Mouse (Mus musculus) hindbrain, embryonic 12.5 days (tissue): ENCODE measurements around the gene Scrn3. TPM values are rescaled to one million over a fixed set of nuclear protein-coding genes. Genes with fewer than 3 reads are reported as not detected.

Experiments used
- ATAC-seq: fragments of 200-750 bp; cut with Nextera tagmentation; 2 replicates; pipeline ENCODE4 v1.8.0; 2017; ENCODE audit warnings: moderate TSS enrichment; ENCODE audit not compliant: low FRiP score
- H3K27ac ChIP-seq: fragments of 300-500 bp; sonication (generic); 2 replicates; pipeline ENCODE4 v1.5.1; 2016; ENCODE audit warnings: mild to moderate bottlenecking
- H3K27me3 ChIP-seq: fragments of 300-500 bp; sonication (generic); 2 replicates; pipeline ENCODE4 v1.6.1; 2016; ENCODE audit warnings: mild to moderate bottlenecking
- H3K36me3 ChIP-seq: fragments of 300-500 bp; sonication (generic); 2 replicates; pipeline ENCODE4 v1.6.1; 2016; ENCODE audit warnings: mild to moderate bottlenecking
- H3K4me1 ChIP-seq: fragments of 300-500 bp; sonication (generic); 2 replicates; pipeline ENCODE4 v1.6.1; 2016
- H3K4me2 ChIP-seq: fragments of 300-500 bp; sonication (generic); replicated peaks from 2 replicates; pipeline ENCODE4 v1.6.1; 2016; ENCODE audit warnings: mild to moderate bottlenecking
- H3K4me3 ChIP-seq: fragments of 300-500 bp; sonication (generic); 2 replicates; pipeline ENCODE4 v1.5.1; 2016; ENCODE audit warnings: mild to moderate bottlenecking
- H3K9ac ChIP-seq: fragments of 300-500 bp; sonication (generic); 2 replicates; pipeline ENCODE4 v1.6.1; 2016; ENCODE audit warnings: mild to moderate bottlenecking, moderate library complexity
- H3K9me3 ChIP-seq: fragments of 300-500 bp; sonication (generic); replicated peaks from 2 replicates; pipeline ENCODE4 v1.6.1; 2016; ENCODE audit warnings: mild to moderate bottlenecking
- WGBS: fragments of 180-500 bp; shearing (Covaris S2); methylation state at CpG from one replicate; pipeline ENCODE4 v1.1.7; 2016; 5-methylcytosine and 5-hydroxymethylcytosine counted together
- polyA plus RNA-seq: library from polyadenylated mRNA; unstranded; fragments of >200 nt; fragmentation: Nextera tagmentation; extraction: Ambion mirVana; gene quantifications from 2 replicates; pipeline ENCODE4 v1.2.1, GENCODE M21; 2016

The Scrn3 gene
- polyA plus RNA-seq, 1 experiment from 2014 or later = 13.2 TPM

DNA sequence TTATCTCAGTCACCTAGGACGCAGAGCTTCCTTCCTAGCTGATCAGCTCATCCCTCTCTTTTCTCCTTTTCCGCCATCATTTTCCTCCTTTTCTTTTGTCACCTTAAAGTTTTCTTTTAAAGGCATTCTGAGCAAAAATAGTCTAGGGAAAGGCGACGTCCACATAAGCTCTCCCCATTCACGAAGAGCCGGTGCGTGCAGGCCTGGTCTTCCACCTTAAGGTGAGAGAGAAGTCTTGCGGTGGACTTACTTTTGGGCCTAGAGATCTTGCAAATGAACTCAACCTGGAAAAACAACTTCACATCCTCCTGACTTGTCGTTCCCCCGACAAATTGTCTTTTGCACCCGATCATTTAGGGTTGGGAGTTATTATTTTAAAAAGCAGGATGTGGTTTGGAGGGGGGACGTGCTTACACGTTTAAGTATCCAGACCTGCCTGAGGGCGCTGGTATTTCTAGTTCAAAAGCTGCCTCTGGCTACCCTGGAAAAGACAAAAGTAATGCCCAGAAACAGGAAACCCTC, 42.3 kb upstream of the Scrn3 start:
- ATAC-seq = no peak
- Histone ChIP-seq H3K27ac (no peak overlapping the region), H3K9ac (no peak overlapping the region), H3K4me2 (peak overlapping the region; percentile 67), H3K36me3 (no peaks in the 10 kb centered on the region), H3K4me1 (peaks cover 44% of the 10 kb centered on the region), H3K9me3 (no peaks in the 10 kb centered on the region), H3K27me3 (peaks cover 85% of the 10 kb centered on the region), H3K4me3 (0 out of 2 replicates have a peak overlapping the region, but pooled peaks have one; percentile 3)
- 1% methylated on average over 14 of the region's 14 CpGs for WGBS

DNA sequence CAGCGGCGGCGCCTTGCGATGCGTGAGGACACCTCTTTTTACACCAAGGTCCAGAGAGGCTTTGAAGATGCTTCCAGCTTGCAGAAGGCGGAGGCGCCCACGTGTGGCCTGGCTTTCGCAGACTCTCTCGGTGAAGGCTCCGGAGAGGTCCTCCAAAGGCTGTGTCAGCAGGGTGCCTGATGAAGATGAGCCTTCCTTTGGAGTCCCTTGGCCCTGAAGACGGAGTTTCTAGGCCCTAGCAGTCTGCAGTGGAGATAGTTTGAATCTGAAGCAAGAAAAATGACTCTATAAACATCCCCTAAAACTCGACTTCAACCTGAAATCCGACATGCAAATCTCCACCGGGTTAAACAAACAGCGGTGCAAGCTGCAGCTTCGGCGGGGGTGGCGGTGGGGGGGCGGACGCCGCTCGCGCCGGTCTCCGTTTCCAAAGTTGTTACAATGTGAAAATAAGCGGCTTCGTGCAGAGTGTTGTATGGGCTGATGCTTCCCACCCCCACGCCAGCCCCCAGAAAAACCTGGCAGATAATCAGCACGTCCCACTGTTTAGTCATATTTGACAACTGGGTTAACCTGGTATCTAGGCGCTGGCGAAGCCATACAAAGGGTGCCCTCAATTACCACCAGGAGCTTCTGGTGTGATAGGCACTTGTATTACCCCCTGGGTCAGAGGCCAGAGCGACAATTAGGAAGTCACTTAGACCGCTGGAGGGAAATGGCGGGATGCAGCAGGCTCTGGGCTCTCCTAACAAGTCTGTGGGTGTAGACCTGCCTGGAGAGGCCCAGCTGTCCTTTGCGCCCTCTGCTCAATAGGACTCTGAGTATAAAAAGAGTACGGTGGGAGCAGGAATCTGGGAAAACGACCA, 41.6 kb upstream of the Scrn3 start:
- Histone ChIP-seq H3K4me3 (peak overlapping the region; percentile 3; the same call in 1 of the 2 replicates), H3K9me3 (no peaks in the 10 kb centered on the region), H3K4me1 (peaks cover 44% of the 10 kb centered on the region), H3K27me3 (peaks cover 78% of the 10 kb centered on the region), H3K9ac (no peak overlapping the region), H3K27ac (no peak overlapping the region), H3K36me3 (no peaks in the 10 kb centered on the region), H3K4me2 (peak overlapping the region; percentile 67)
- ATAC-seq = peak; percentile 38; the same call in 1 of the 2 replicates
- under 1% methylated on average over 38 of the region's 38 CpGs for WGBS

DNA sequence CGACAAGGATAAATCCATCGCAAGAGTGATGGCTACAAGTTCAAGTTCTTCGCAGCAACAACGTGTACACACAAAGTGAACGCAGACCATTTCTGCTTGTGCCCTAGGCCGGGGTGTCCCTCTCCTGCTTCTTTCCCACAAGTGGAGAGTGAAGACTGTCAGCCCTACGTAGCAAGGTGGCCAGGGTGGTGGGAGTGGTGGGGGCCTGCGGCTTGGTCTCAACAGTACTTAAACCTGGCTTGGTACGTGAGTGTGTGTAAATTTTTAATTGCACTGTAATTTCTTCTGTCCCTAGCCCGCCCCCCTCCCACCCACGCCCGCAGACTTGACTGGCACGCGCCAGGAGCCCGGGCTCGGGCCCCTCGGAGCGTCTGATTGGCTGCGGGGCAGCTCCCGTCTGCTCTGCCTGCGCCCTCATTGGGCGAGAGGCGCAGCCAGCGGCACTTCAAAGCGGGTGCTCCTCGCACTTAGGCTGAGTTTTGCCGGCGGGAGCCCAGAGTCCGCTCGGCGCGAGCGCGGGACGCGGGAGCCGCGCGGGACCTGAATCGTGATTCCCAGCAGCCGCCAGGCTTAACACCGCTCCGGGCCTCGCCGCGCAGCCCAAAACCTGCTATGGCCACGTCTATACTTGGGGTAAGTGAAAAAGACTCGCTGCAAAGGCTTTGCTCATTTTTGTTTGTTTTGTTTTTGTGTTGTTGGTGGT, 40.8 kb upstream of the Scrn3 start, which contains the start of gene Sp9:
Gene Sp9, plus strand, starts transcription at position 467 of the 703 bp plus-strand sequence.
- H3K4me2 ChIP-seq = peak within 1 kb of the TSS; percentile 67
- peak within 1 kb of the TSS; percentile 68 for H3K9ac ChIP-seq
- under 1% methylated on average over 48 of the region's 48 CpGs for WGBS
- H3K4me1 ChIP-seq = peaks cover 44% of the 10 kb centered on the region
- H3K9me3 ChIP-seq = no peaks in the 10 kb centered on the region
- H3K27me3 ChIP-seq = peaks cover 74% of the 10 kb centered on the region
- peak within 1 kb of the TSS; percentile 47 for H3K4me3 ChIP-seq
- H3K36me3 ChIP-seq = no peaks in the 10 kb centered on the region
- H3K27ac ChIP-seq = no peak within 1 kb of the TSS; the same call in 1 of the 2 replicates
- peak; percentile 76 for ATAC-seq

DNA sequence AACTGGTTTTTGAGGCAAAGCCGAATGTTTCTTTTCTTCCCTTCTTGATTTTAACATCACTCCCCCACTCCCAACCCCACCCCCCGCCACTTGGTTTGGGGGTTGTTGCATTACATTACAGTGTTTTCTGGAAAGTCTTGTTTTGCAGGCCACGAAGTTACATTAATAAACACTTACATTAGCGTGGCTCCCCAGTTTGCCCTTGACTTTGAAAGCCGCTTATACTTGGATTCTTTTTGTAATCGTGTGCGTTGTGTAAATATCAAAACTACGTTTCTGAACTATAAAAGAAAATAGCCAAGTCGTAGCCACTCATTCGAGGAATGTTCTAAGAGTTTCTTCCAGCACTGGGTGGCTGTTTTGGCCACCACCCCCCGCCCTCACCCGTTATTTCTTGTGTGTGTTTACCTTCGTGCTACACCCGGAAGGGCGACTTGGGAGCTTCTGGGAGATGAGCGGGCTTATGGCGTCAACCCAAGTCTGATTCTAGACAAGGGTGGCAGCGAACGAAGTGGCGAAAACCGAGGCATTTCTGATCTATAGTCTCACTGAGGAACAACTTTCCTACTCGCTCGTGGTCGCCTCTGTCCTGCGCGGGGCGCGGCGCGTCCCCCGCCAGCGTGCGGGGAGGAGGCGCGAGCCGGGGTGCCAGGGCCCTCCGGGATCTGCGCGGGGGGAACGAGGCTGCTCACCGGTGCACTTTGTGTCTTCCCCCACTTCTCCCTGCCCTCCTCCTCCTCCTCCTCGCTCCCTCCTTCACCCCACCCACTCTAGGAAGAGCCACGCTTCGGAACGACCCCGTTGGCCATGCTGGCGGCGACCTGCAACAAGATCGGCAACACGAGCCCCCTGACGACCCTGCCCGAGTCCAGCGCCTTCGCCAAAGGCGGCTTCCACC, 39.8 kb upstream of the Scrn3 start:
- Histone ChIP-seq H3K4me1 (peaks cover 52% of the 10 kb centered on the region), H3K4me3 (peak overlapping the region; percentile 47), H3K4me2 (peak overlapping the region; percentile 67), H3K9ac (peak overlapping the region; percentile 68), H3K9me3 (no peaks in the 10 kb centered on the region), H3K27me3 (peaks cover 73% of the 10 kb centered on the region), H3K36me3 (no peaks in the 10 kb centered on the region), H3K27ac (peak overlapping the region; percentile 40; the same call in 1 of the 2 replicates)
- no peak for ATAC-seq
- WGBS = under 1% methylated on average over 54 of the region's 55 CpGs

DNA sequence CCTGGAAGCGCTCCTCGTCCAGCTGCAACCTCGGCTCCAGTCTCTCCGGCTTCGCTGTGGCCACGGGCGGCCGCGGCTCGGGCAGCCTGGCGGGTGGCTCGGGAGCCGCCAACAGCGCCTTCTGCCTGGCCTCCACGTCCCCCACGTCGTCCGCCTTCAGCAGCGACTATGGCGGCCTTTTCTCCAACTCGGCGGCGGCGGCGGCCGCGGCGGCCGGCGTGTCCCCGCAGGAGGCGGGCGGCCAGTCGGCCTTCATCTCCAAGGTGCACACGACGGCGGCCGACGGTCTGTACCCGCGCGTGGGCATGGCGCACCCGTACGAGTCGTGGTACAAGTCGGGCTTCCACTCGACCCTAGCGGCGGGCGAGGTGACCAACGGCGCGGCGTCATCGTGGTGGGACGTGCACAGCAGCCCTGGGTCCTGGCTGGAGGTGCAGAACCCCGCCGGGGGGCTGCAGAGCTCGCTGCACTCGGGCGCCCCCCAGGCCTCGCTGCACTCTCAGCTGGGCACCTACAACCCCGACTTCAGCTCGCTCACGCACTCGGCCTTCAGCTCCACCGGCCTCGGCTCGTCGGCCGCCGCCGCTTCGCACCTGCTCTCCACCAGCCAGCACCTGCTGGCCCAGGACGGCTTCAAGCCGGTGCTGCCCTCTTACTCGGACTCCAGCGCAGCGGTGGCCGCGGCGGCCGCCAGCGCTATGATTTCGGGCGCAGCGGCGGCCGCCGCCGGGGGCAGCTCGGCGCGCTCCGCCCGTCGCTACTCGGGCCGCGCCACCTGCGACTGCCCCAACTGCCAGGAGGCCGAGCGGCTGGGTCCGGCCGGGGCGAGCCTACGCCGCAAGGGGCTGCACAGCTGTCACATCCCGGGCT, 38.9 kb upstream of the Scrn3 start:
- H3K9ac ChIP-seq = peak overlapping the region; percentile 68
- H3K27ac ChIP-seq = peak overlapping the region; percentile 40; the same call in 1 of the 2 replicates
- H3K4me2 ChIP-seq = peak overlapping the region; percentile 67
- WGBS = under 1% methylated on average over 101 of the region's 110 CpGs
- no peaks in the 10 kb centered on the region for H3K9me3 ChIP-seq
- peak; percentile 36; the same call in 1 of the 2 replicates for ATAC-seq
- peak overlapping the region; percentile 47 for H3K4me3 ChIP-seq
- H3K36me3 ChIP-seq = no peaks in the 10 kb centered on the region
- peaks cover 55% of the 10 kb centered on the region for H3K4me1 ChIP-seq
- H3K27me3 ChIP-seq = peaks cover 69% of the 10 kb centered on the region

DNA sequence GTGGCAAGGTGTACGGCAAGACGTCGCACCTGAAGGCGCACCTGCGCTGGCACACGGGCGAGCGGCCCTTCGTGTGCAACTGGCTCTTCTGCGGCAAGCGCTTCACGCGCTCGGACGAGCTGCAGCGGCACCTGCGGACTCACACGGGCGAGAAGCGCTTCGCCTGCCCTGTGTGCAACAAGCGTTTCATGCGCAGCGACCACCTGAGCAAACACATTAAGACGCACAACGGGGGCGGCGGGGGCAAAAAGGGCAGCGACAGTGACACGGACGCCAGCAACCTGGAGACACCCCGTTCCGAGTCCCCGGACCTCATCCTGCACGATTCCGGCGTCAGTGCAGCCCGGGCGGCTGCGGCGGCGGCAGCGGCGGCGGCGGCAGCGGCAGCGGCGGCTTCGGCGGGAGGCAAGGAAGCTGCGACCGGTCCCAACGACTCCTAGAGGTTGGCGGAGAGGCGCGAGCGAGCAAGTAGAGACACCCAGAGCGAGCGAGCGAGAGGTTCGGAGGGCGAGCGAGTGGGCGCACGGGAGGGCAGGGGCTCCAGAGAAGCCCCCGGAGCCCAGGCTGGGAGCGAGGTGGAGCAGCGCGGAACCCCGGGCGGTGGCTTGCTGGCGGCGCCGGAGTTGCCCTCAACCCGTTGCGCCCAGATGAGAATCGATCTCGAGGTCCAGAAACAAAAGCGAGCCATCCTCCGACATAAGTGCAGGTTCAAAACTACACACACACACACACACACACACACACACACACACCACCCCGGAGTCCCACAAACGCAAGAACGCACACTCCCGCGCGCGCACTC, 38.1 kb upstream of the Scrn3 start:
- Histone ChIP-seq H3K4me3 (peak overlapping the region; percentile 47), H3K27me3 (peaks cover 70% of the 10 kb centered on the region), H3K4me1 (peaks cover 60% of the 10 kb centered on the region), H3K9ac (peak overlapping the region; percentile 68), H3K4me2 (peak overlapping the region; percentile 67), H3K36me3 (no peaks in the 10 kb centered on the region), H3K9me3 (no peaks in the 10 kb centered on the region), H3K27ac (peak overlapping the region; percentile 17; the same call in 1 of the 2 replicates)
- under 1% methylated on average over 86 of the region's 88 CpGs for whole genome bisulfite sequencing
- ATAC-seq = no peak

DNA sequence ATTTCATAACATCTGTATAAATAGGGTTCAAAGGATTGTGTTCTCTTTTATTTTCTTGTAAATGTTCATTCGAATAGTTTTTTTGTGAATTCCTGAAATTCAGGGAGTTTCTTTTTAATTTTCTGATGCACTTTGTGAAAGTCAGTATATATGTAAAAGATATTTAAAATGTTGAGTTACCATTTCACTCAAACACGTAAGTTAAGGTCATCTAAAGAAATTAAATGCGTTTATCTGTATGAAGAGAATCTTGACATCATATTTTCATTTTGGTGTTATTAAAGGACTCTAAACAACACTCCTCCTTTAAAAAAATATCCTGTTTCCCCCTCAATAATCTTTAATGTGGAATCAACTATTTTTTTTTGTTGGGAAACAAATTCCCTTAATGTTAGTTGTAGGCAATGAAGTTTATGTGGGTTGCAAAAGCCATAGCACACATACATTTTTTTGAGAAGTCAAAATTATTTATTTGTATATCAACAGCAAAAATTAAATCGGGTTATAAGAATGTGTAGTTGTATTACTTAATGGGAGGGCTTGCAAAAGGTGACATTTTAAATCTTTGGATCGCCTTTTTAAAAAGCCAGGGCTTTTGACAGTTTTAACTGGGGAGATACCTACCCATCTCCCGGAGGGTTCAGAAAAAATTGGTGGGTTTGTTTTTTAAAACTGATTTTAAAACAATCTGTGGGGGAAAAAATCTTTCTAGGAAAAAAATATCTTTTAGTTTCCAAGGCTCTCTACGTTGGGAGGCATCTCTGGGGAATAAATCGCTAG, 37.0 kb upstream of the Scrn3 start:
- Histone ChIP-seq H3K9me3 (no peaks in the 10 kb centered on the region), H3K4me1 (peaks cover 60% of the 10 kb centered on the region), H3K4me2 (no peak overlapping the region), H3K4me3 (no peak overlapping the region), H3K27ac (no peak overlapping the region), H3K36me3 (no peaks in the 10 kb centered on the region), H3K9ac (no peak overlapping the region), H3K27me3 (peaks cover 67% of the 10 kb centered on the region)
- WGBS = 10% methylated on average over 8 of the region's 8 CpGs
- ATAC-seq = no peak

DNA sequence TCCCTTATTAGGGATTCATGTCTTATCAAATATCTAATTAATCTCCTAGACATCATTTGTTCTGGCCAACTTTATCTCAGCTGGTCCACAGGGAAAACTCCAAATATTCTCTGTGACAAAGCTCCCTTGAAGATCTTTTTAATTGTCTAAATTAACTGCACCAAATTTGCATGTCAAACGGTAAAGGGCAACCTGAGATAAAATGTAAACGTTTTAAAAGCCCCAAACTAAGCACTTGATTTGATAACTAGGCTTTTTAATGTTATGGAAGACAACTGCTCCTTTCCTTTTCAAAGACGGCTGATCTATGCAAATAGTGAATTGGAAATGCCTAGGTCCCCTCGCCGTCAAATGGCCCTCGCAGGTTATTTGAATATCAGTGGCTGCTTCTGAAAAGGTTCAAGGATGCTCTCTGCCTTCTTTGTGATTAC, 36.2 kb upstream of the Scrn3 start:
- WGBS = under 1% methylated on average over 6 of the region's 6 CpGs
- Histone ChIP-seq H3K4me3 (no peak overlapping the region), H3K27me3 (peaks cover 67% of the 10 kb centered on the region), H3K27ac (no peak overlapping the region), H3K4me2 (0 out of 2 replicates have a peak overlapping the region, but pooled peaks have one; percentile 46), H3K4me1 (peaks cover 60% of the 10 kb centered on the region), H3K9ac (no peak overlapping the region), H3K36me3 (no peaks in the 10 kb centered on the region), H3K9me3 (no peaks in the 10 kb centered on the region)
- no peak for ATAC-seq

DNA sequence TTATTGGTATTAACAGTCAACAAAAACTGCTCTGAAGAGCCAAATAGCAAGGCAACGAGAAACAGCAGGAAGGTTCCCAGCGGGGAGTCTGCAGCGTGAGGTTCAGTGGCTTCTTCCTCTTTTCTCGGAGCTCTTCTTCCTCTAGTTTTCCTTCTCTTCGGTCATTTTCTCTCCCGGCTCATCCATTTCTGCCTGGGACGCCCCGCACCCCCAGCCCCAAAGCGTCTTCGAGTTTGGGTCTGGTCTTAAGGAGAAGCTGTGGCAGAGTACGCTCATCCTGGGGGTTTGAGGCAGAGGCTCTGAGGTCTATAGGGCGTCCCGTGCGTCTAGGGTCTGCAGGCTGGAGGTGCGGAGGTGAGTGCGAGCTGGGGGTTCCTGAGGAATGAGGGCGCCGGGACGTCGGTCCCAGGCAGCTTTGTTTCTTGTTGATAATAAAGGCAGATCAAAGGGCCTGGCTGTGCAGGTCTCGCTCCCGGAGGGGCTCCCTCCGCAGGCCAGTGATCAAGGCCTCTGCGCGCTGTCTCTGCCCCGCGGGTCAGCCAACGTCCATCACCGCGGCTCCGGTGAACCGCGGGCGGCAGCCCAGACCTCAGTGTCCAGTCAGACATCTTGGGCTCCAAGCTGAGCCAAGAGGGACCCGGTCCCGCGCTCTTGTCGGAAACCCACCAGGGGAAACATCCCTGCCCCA, 35.2 kb upstream of the Scrn3 start:
- Histone ChIP-seq H3K36me3 (no peaks in the 10 kb centered on the region), H3K4me1 (peaks cover 52% of the 10 kb centered on the region), H3K27ac (peak overlapping the region; percentile 14), H3K9ac (peak overlapping the region; percentile 48), H3K9me3 (no peaks in the 10 kb centered on the region), H3K27me3 (peaks cover 67% of the 10 kb centered on the region), H3K4me3 (peak overlapping the region; percentile 29), H3K4me2 (peak overlapping the region; percentile 46)
- ATAC-seq = no peak
- under 1% methylated on average over 38 of the region's 38 CpGs for WGBS
